Mouse (Mus musculus): Measurements from ENCODE around the gene Rimbp2. TPM values are rescaled to one million over a fixed set of nuclear protein-coding genes. Genes with fewer than 3 reads are reported as not detected.
A peak's percentile ranks its signal among the peaks of the same experiment; 100 is the strongest.

The Rimbp2 gene
- polyA plus RNA-seq, 1 experiment from 2014 or later = not detected

GRCm38 (mm10) chr5:128947093-128947492 is 6.2 kb downstream of the Rimbp2 start:
- Histone ChIP-seq H3K36me3 (replicated peaks; ENCODE audit: insufficient read depth, low read length) (no peaks in the 10 kb centered on the region), H3K4me3 (ENCODE audit: low read depth, low read length) (no peak overlapping the region), H3K4me2 (ENCODE audit: low read depth, low read length) (no peak overlapping the region), H3K27ac (ENCODE audit: low read depth) (no peak overlapping the region), H3K4me1 (ENCODE audit: insufficient read depth) (no peaks in the 10 kb centered on the region), H3K27me3 (ENCODE audit: insufficient read depth, low read length) (no peaks in the 10 kb centered on the region), H3K9me3 (ENCODE audit: low read length) (no peaks in the 10 kb centered on the region), H3K9ac (replicated peaks) (no peak overlapping the region)
- WGBS (ENCODE audit: insufficient replicate concordance) = 69% methylated on average over 5 of the region's 5 CpGs
- DNase-seq (peak; percentile 39), ATAC-seq (no peak)
- TF ChIP-seq EP300 (IDR thresholded peaks at IDR 0.05; ENCODE audit: low read depth) = no peak
- TF ChIP-seq CTCF (IDR thresholded peaks at IDR 0.05; ENCODE audit: low read depth) = peak; percentile 55

- Histone ChIP-seq H3K27me3 (ENCODE audit: insufficient read depth, low read length) (no peaks in the 10 kb centered on the region), H3K4me2 (ENCODE audit: low read depth, low read length) (no peak overlapping the region), H3K9ac (replicated peaks) (no peak overlapping the region), H3K4me1 (ENCODE audit: insufficient read depth) (no peaks in the 10 kb centered on the region), H3K4me3 (ENCODE audit: low read depth, low read length) (no peak overlapping the region), H3K36me3 (replicated peaks; ENCODE audit: insufficient read depth, low read length) (no peaks in the 10 kb centered on the region), H3K27ac (ENCODE audit: low read depth) (no peak overlapping the region), H3K9me3 (ENCODE audit: low read length) (no peaks in the 10 kb centered on the region)
- DNase-seq = no peak
- TF ChIP-seq EP300 (IDR thresholded peaks at IDR 0.05; ENCODE audit: low read depth) = no peak
- no peak for TF ChIP-seq CTCF (IDR thresholded peaks at IDR 0.05; ENCODE audit: low read depth)
- WGBS (ENCODE audit: insufficient replicate concordance) = 69% methylated on average over 10 of the region's 10 CpGs
- ATAC-seq = no peak
These were observed 12.8 kb downstream of the Rimbp2 start for GRCm38 (mm10) chr5:128940436-128940835.

- no peak overlapping the region for H3K9ac ChIP-seq (replicated peaks)
- DNase-seq = no peak
- H3K27ac ChIP-seq (ENCODE audit: low read depth) = no peak overlapping the region
- no peaks in the 10 kb centered on the region for H3K9me3 ChIP-seq (ENCODE audit: low read length)
- no peak overlapping the region for H3K4me2 ChIP-seq (ENCODE audit: low read depth, low read length)
- H3K27me3 ChIP-seq (ENCODE audit: insufficient read depth, low read length) = no peaks in the 10 kb centered on the region
- ATAC-seq = no peak
- TF ChIP-seq EP300 (IDR thresholded peaks at IDR 0.05; ENCODE audit: low read depth) (no peak), CTCF (IDR thresholded peaks at IDR 0.05; ENCODE audit: low read depth) (no peak)
- whole genome bisulfite sequencing (ENCODE audit: insufficient replicate concordance) = 73% methylated on average over 6 of the region's 6 CpGs
- no peaks in the 10 kb centered on the region for H3K4me1 ChIP-seq (ENCODE audit: insufficient read depth)
- no peaks in the 10 kb centered on the region for H3K36me3 ChIP-seq (replicated peaks; ENCODE audit: insufficient read depth, low read length)
- no peak overlapping the region for H3K4me3 ChIP-seq (ENCODE audit: low read depth, low read length)
These were observed 17.9 kb downstream of the Rimbp2 start for GRCm38 (mm10) chr5:128935359-128935899.

DNA sequence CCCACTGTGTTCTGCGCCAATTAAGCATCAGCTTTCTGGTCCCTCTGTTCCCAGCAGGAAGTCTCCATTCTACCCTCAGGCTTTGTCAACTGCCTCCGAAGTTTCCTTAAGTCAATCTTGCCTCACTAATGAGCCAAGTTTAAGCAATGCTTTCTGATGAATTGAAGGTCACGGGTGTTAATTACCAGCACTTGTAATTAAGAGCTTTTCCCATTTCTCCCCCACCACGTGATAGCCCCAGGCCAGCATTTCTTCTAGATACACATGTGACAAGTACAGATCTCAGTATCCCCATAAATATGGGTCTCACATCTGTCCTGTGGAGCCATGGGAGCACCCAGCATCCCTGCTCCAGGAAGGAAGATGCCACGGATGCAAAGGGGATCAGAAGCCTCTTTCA is 20.5 kb downstream of the Rimbp2 start:
- 60% methylated on average over 5 of the region's 5 CpGs for WGBS (ENCODE audit: insufficient replicate concordance)
- Histone ChIP-seq H3K9me3 (ENCODE audit: low read length) (no peaks in the 10 kb centered on the region), H3K4me3 (ENCODE audit: low read depth, low read length) (no peak overlapping the region), H3K27me3 (ENCODE audit: insufficient read depth, low read length) (no peaks in the 10 kb centered on the region), H3K9ac (replicated peaks) (no peak overlapping the region), H3K4me1 (ENCODE audit: insufficient read depth) (no peaks in the 10 kb centered on the region), H3K36me3 (replicated peaks; ENCODE audit: insufficient read depth, low read length) (no peaks in the 10 kb centered on the region), H3K4me2 (ENCODE audit: low read depth, low read length) (no peak overlapping the region), H3K27ac (ENCODE audit: low read depth) (no peak overlapping the region)
- no peak for DNase-seq
- TF ChIP-seq CTCF (IDR thresholded peaks at IDR 0.05; ENCODE audit: low read depth) (no peak), EP300 (IDR thresholded peaks at IDR 0.05; ENCODE audit: low read depth) (no peak)
- no peak for ATAC-seq

DNA sequence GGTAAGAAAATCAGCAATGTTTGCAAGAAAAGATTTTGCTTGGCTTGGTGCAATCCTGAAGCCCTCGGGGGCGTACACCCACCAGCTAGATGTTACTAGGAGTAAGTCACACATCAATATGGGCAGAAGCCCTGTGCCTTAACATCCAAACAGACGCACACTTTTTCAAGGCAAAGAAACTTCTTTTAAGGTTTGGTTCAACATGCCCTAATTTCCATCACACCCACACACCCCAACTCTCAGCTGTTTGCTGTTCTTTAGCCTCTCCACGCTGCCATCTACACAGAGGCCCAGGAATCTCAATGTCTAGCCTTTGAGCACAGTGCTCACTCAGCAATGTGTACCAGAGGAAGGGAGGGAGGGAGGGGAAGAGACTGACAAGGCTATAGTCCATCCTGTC is 28.2 kb downstream of the Rimbp2 start:
- Histone ChIP-seq H3K9ac (replicated peaks) (no peak overlapping the region), H3K27ac (ENCODE audit: low read depth) (no peak overlapping the region), H3K4me1 (ENCODE audit: insufficient read depth) (no peaks in the 10 kb centered on the region), H3K9me3 (ENCODE audit: low read length) (no peaks in the 10 kb centered on the region), H3K4me2 (ENCODE audit: low read depth, low read length) (no peak overlapping the region), H3K27me3 (ENCODE audit: insufficient read depth, low read length) (no peaks in the 10 kb centered on the region), H3K36me3 (replicated peaks; ENCODE audit: insufficient read depth, low read length) (no peaks in the 10 kb centered on the region), H3K4me3 (ENCODE audit: low read depth, low read length) (no peak overlapping the region)
- DNase-seq (no peak), ATAC-seq (no peak)
- 69% methylated on average over 4 of the region's 4 CpGs for WGBS (ENCODE audit: insufficient replicate concordance)
- TF ChIP-seq EP300 (IDR thresholded peaks at IDR 0.05; ENCODE audit: low read depth) = no peak
- no peak for TF ChIP-seq CTCF (IDR thresholded peaks at IDR 0.05; ENCODE audit: low read depth)

GRCm38 (mm10) chr5:128920112-128920511 is 33.2 kb downstream of the Rimbp2 start:
- H3K36me3 ChIP-seq (replicated peaks; ENCODE audit: insufficient read depth, low read length) = no peaks in the 10 kb centered on the region
- no peak for DNase-seq
- H3K9ac ChIP-seq (replicated peaks) = no peak overlapping the region
- no peaks in the 10 kb centered on the region for H3K9me3 ChIP-seq (ENCODE audit: low read length)
- H3K27ac ChIP-seq (ENCODE audit: low read depth) = no peak overlapping the region
- H3K4me2 ChIP-seq (ENCODE audit: low read depth, low read length) = no peak overlapping the region
- no peak overlapping the region for H3K4me3 ChIP-seq (ENCODE audit: low read depth, low read length)
- TF ChIP-seq CTCF (IDR thresholded peaks at IDR 0.05; ENCODE audit: low read depth) (no peak), EP300 (IDR thresholded peaks at IDR 0.05; ENCODE audit: low read depth) (no peak)
- H3K27me3 ChIP-seq (ENCODE audit: insufficient read depth, low read length) = no peaks in the 10 kb centered on the region
- H3K4me1 ChIP-seq (ENCODE audit: insufficient read depth) = no peaks in the 10 kb centered on the region
- no peak for ATAC-seq
- 49% methylated on average over 5 of the region's 5 CpGs for WGBS (ENCODE audit: insufficient replicate concordance)

Data from liver, postnatal 0 days (tissue).